Mouse (Mus musculus) hindbrain, embryonic 14.5 days (tissue): ENCODE results near the gene Ift140. TPM values are rescaled to one million over a fixed set of nuclear protein-coding genes. Genes with fewer than 3 reads are reported as not detected.

Experiments
- ATAC-seq: fragments of 200-750 bp; cut with Nextera tagmentation; 2 replicates; pipeline ENCODE4 v1.8.0; 2017; ENCODE audit warnings: moderate number of reproducible peaks, mild to moderate bottlenecking, moderate TSS enrichment, moderate library complexity; ENCODE audit not compliant: low FRiP score
- DNase-seq: peaks from one replicate; pipeline ENCODE4 v3.0.0-alpha.2; 2015; ENCODE audit warnings: low spot score
- H3K27ac ChIP-seq: fragments of 300-500 bp; sonication (generic); 2 replicates; pipeline ENCODE4 v1.5.1; 2014; ENCODE audit warnings: mild to moderate bottlenecking, moderate library complexity
- H3K27me3 ChIP-seq: fragments of 300-500 bp; sonication (generic); 2 replicates; pipeline ENCODE4 v1.6.1; 2014; ENCODE audit warnings: mild to moderate bottlenecking, low read length, mixed read lengths; ENCODE audit not compliant: control insufficient read depth, insufficient read depth
- H3K36me3 ChIP-seq: fragments of 300-500 bp; sonication (generic); replicated peaks from 2 replicates; pipeline ENCODE4 v1.6.1; 2014; ENCODE audit not compliant: control insufficient read depth, insufficient read depth
- H3K4me1 ChIP-seq: fragments of 300-500 bp; sonication (generic); replicated peaks from 2 replicates; pipeline ENCODE4 v1.6.1; 2014; ENCODE audit warnings: antibody characterized with exemption, low read length, mixed read lengths; ENCODE audit not compliant: control insufficient read depth, insufficient read depth
- H3K4me2 ChIP-seq: fragments of 300-500 bp; sonication (generic); replicated peaks from 2 replicates; pipeline ENCODE4 v1.6.1; 2014; ENCODE audit warnings: mild to moderate bottlenecking, moderate library complexity
- H3K4me3 ChIP-seq: fragments of 300-500 bp; sonication (generic); replicated peaks from 2 replicates; pipeline ENCODE4 v1.5.1; 2014; ENCODE audit warnings: mild to moderate bottlenecking, low read length
- H3K9ac ChIP-seq: fragments of 300-500 bp; sonication (generic); 2 replicates; pipeline ENCODE4 v1.6.1; 2014
- H3K9me3 ChIP-seq: fragments of 300-500 bp; sonication (generic); 2 replicates; pipeline ENCODE4 v1.6.1; 2016; ENCODE audit warnings: low read length; ENCODE audit not compliant: control insufficient read depth
- WGBS: fragments of 180-500 bp; shearing (Covaris S2); extraction: QIAGEN DNeasy Blood & Tissue Kit; methylation state at CpG from one replicate; pipeline ENCODE4 v1.1.7; 2014; 5-methylcytosine and 5-hydroxymethylcytosine counted together
- polyA plus RNA-seq: library from polyadenylated mRNA; unstranded; fragments of >200 nt; fragmentation: Nextera tagmentation; extraction: Ambion mirVana; gene quantifications from 2 replicates; pipeline ENCODE4 v1.2.1, GENCODE M21; 2014

Ift140 gene
- polyA plus RNA-seq, 1 experiment from 2014 or later = 15.9 TPM

DNA sequence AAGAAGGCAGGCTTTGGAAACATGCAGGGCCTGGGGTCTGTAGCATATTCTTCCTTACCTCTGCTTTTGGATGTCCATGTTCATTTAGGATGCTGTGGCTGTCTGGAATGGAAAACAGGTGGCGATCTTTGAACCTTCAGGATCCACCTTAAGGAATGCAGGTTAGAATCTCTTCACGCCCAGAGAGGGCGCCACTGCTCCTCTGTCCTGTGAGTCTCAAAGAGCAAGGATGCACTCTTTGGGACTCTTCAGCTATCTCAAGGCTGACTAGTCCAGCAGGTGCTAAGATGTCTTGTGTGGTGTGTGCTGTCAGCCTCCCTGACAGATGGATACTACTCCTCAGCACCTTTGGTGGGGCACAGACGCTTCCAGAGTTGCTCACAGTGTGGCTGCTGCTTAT is 20.3 kb downstream of the Ift140 start:
- H3K4me3 ChIP-seq = no peak overlapping the region
- ATAC-seq (no peak), DNase-seq (no peak)
- H3K9me3 ChIP-seq = no peaks in the 10 kb centered on the region
- H3K27ac ChIP-seq = no peak overlapping the region
- H3K4me2 ChIP-seq = no peak overlapping the region
- H3K4me1 ChIP-seq = no peaks in the 10 kb centered on the region
- H3K9ac ChIP-seq = no peak overlapping the region
- no peaks in the 10 kb centered on the region for H3K27me3 ChIP-seq
- H3K36me3 ChIP-seq = peaks cover 66% of the 10 kb centered on the region
- WGBS = 71% methylated on average over 4 of the region's 4 CpGs

DNA sequence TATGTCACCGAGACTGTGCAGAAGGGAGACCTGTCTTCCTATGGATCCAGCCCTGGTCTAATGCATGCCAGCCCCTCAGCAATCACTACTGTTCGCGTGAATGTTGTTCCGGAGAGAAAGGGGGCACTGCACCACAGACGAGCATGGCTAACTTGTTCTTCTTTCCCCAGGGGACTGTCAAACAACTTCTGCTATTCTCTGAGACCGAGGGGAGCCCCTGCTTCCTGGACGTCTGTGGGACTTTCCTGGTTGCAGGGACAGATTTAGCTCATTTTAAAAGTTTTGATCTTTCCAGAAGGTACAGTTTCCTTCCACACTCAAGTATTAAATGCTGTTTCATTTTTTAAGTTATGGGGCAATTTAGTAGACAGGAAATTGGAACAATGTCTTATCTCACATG is 29.0 kb downstream of the Ift140 start:
- no peak overlapping the region for H3K9ac ChIP-seq
- no peaks in the 10 kb centered on the region for H3K4me1 ChIP-seq
- no peak for DNase-seq
- WGBS = 81% methylated on average over 7 of the region's 7 CpGs
- H3K4me2 ChIP-seq = no peak overlapping the region
- no peak for ATAC-seq
- H3K36me3 ChIP-seq = peaks cover 42% of the 10 kb centered on the region
- H3K27me3 ChIP-seq = no peaks in the 10 kb centered on the region
- no peak overlapping the region for H3K4me3 ChIP-seq
- H3K27ac ChIP-seq = no peak overlapping the region
- H3K9me3 ChIP-seq = no peaks in the 10 kb centered on the region

- H3K9ac ChIP-seq = no peak overlapping the region
- H3K4me3 ChIP-seq = no peak overlapping the region
- no peak overlapping the region for H3K4me2 ChIP-seq
- peaks cover 42% of the 10 kb centered on the region for H3K36me3 ChIP-seq
- DNase-seq (no peak), ATAC-seq (no peak)
- H3K9me3 ChIP-seq = no peaks in the 10 kb centered on the region
- no peaks in the 10 kb centered on the region for H3K4me1 ChIP-seq
- H3K27ac ChIP-seq = no peak overlapping the region
- WGBS = 90% methylated on average over 4 of the region's 4 CpGs
- no peaks in the 10 kb centered on the region for H3K27me3 ChIP-seq
These were observed 29.4 kb downstream of the Ift140 start for GRCm38 (mm10) chr17:25045281-25045680.

- DNase-seq = no peak
- Histone ChIP-seq H3K36me3 (peaks cover 53% of the 10 kb centered on the region), H3K9ac (no peak overlapping the region), H3K9me3 (no peaks in the 10 kb centered on the region), H3K27ac (no peak overlapping the region), H3K4me1 (no peaks in the 10 kb centered on the region), H3K27me3 (no peaks in the 10 kb centered on the region), H3K4me3 (no peak overlapping the region), H3K4me2 (no peak overlapping the region)
- ATAC-seq = no peak
- WGBS = 93% methylated on average over 5 of the region's 6 CpGs
These were observed 31.3 kb downstream of the Ift140 start for GRCm38 (mm10) chr17:25047143-25047542.

GRCm38 (mm10) chr17:25053274-25053673 is 37.4 kb downstream of the Ift140 start:
- H3K4me2 ChIP-seq = no peak overlapping the region
- no peaks in the 10 kb centered on the region for H3K27me3 ChIP-seq
- H3K9ac ChIP-seq = no peak overlapping the region
- H3K4me3 ChIP-seq = no peak overlapping the region
- H3K27ac ChIP-seq = no peak overlapping the region
- DNase-seq = no peak
- H3K9me3 ChIP-seq = no peaks in the 10 kb centered on the region
- 87% methylated on average over 9 of the region's 9 CpGs for WGBS
- no peaks in the 10 kb centered on the region for H3K4me1 ChIP-seq
- peaks cover 54% of the 10 kb centered on the region for H3K36me3 ChIP-seq
- ATAC-seq = no peak

DNA sequence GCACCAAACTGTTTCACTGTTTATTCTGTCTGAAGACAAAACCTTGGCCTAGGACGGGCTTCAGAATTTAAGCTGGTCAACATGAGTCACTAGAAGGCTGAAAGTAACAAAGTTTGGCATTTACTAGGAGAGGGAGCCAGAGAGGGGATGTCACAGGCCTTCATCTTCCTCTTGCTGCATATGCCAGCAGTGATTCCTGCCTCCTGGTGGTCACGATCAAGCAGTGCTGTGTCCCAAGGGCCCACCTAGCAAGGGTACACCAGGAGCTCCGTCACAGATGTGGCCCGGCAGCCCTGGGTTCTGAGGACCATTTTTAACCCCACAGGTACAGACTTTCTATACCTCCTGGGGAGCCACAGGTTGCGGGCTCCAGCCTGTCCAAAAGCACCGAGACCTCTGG is 41.2 kb downstream of the Ift140 start:
- Histone ChIP-seq H3K4me3 (no peak overlapping the region), H3K36me3 (peaks cover 59% of the 10 kb centered on the region), H3K27me3 (no peaks in the 10 kb centered on the region), H3K4me1 (no peaks in the 10 kb centered on the region), H3K27ac (no peak overlapping the region), H3K9me3 (no peaks in the 10 kb centered on the region), H3K4me2 (no peak overlapping the region), H3K9ac (no peak overlapping the region)
- no peak for DNase-seq
- WGBS = 91% methylated on average over 6 of the region's 6 CpGs
- ATAC-seq = no peak

DNA sequence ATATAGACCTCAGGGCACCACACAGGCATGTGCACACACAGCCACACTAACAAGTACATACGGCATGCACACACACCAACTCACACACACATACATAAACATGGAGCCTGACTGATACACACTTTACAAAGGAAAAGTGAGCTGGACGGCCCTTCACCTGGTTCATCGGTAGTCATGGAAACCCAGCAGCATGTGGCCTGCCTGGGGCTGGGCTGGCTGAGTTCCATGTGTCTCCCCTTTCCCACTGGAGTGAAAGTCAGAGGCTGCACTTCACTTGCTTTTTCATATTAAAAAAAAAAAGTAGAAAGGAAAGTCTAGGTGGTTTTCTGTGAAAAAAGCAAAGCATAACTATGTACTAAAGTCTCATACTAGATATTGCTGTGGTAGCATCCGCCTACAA is 47.4 kb downstream of the Ift140 start:
- H3K4me1 ChIP-seq = no peaks in the 10 kb centered on the region
- no peak overlapping the region for H3K27ac ChIP-seq
- DNase-seq = no peak
- H3K9me3 ChIP-seq = no peaks in the 10 kb centered on the region
- H3K9ac ChIP-seq = no peak overlapping the region
- 85% methylated on average over 4 of the region's 4 CpGs for whole genome bisulfite sequencing
- ATAC-seq = no peak
- no peak overlapping the region for H3K4me3 ChIP-seq
- H3K4me2 ChIP-seq = no peak overlapping the region
- H3K27me3 ChIP-seq = no peaks in the 10 kb centered on the region
- H3K36me3 ChIP-seq = peaks cover 38% of the 10 kb centered on the region

DNA sequence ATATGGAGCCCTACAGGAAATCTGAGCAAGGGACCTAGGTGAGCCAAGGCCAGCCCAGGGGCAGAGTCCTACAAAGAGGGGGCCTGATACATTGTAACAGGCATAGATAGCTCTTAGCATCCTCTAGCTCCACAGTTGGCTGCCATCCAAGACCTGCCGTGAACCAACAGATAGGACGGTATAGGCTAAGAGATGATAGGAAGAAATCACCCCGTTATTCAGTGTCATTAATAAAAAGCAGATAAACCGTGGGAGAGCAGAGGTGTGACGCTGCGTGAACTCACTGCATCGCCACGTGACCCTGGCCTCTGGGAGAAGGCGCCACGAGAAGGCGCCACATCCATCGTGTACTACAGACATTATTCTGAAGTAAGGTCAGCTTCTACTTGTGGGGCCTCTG is 48.0 kb downstream of the Ift140 start:
- Histone ChIP-seq H3K4me2 (no peak overlapping the region), H3K27ac (no peak overlapping the region), H3K9ac (no peak overlapping the region), H3K27me3 (no peaks in the 10 kb centered on the region), H3K4me1 (no peaks in the 10 kb centered on the region), H3K36me3 (peaks cover 34% of the 10 kb centered on the region; the same call in 1 of the 2 replicates), H3K4me3 (no peak overlapping the region), H3K9me3 (no peaks in the 10 kb centered on the region)
- WGBS = 90% methylated on average over 12 of the region's 12 CpGs
- no peak for ATAC-seq
- DNase-seq = no peak

GRCm38 (mm10) chr17:25064351-25064750 is 48.5 kb downstream of the Ift140 start:
- Histone ChIP-seq H3K27ac (no peak overlapping the region), H3K9ac (no peak overlapping the region), H3K4me3 (no peak overlapping the region), H3K4me1 (no peaks in the 10 kb centered on the region), H3K36me3 (peaks cover 34% of the 10 kb centered on the region), H3K27me3 (no peaks in the 10 kb centered on the region), H3K4me2 (no peak overlapping the region), H3K9me3 (no peaks in the 10 kb centered on the region)
- 80% methylated on average over 9 of the region's 9 CpGs for WGBS
- ATAC-seq (no peak), DNase-seq (no peak)

- Histone ChIP-seq H3K4me1 (no peaks in the 10 kb centered on the region), H3K9me3 (no peaks in the 10 kb centered on the region), H3K4me2 (no peak overlapping the region), H3K27me3 (no peaks in the 10 kb centered on the region), H3K4me3 (no peak overlapping the region), H3K27ac (no peak overlapping the region), H3K9ac (no peak overlapping the region), H3K36me3 (peaks cover 30% of the 10 kb centered on the region)
- ATAC-seq (no peak), DNase-seq (no peak)
- WGBS = 85% methylated on average over 3 of the region's 3 CpGs
These were observed 49.3 kb downstream of the Ift140 start for GRCm38 (mm10) chr17:25065189-25065588.
